Mouse (Mus musculus) hindbrain, postnatal 0 days (tissue): ENCODE data around the gene Gm37240. TPM values are rescaled to one million over a fixed set of nuclear protein-coding genes. Genes with fewer than 3 reads are reported as not detected.

Source experiments
- ATAC-seq: fragments of 200-750 bp; cut with Nextera tagmentation; 2 replicates; pipeline ENCODE4 v1.8.0; 2017; ENCODE audit warnings: mild to moderate bottlenecking, moderate TSS enrichment, moderate library complexity
- DNase-seq: peaks from one replicate; pipeline ENCODE4 v3.0.0-alpha.2; 2015; ENCODE audit warnings: low spot score
- H3K27ac ChIP-seq: fragments of 300-500 bp; sonication (generic); 2 replicates; pipeline ENCODE4 v1.5.1; 2014; ENCODE audit warnings: mild to moderate bottlenecking
- H3K27me3 ChIP-seq: fragments of 300-500 bp; sonication (generic); 2 replicates; pipeline ENCODE4 v1.6.1; 2014; ENCODE audit warnings: low read length, mixed read lengths; ENCODE audit not compliant: insufficient read depth
- H3K36me3 ChIP-seq: fragments of 300-500 bp; sonication (generic); 2 replicates; pipeline ENCODE4 v1.6.1; 2014; ENCODE audit warnings: low read length, mixed read lengths; ENCODE audit not compliant: insufficient read depth
- H3K4me1 ChIP-seq: fragments of 300-500 bp; sonication (generic); 2 replicates; pipeline ENCODE4 v1.6.1; 2014; ENCODE audit warnings: antibody characterized with exemption, low read length, mixed read lengths; ENCODE audit not compliant: insufficient read depth
- H3K4me2 ChIP-seq: fragments of 300-500 bp; sonication (generic); 2 replicates; pipeline ENCODE4 v1.6.1; 2014; ENCODE audit warnings: low read depth, mild to moderate bottlenecking, low read length, moderate library complexity, mixed read lengths
- H3K4me3 ChIP-seq: fragments of 300-500 bp; sonication (generic); 2 replicates; pipeline ENCODE4 v1.5.1; 2014; ENCODE audit warnings: low read length
- H3K9ac ChIP-seq: fragments of 300-500 bp; sonication (generic); replicated peaks from 2 replicates; pipeline ENCODE4 v1.6.1; 2014; ENCODE audit warnings: mild to moderate bottlenecking, low read length, moderate library complexity, mixed read lengths
- H3K9me3 ChIP-seq: fragments of 300-500 bp; sonication (generic); 2 replicates; pipeline ENCODE4 v1.6.1; 2016; ENCODE audit warnings: low read length, mixed read lengths
- CTCF ChIP-seq: IDR thresholded peaks from 2 replicates; pipeline ENCODE4 v1.5.1; 2016; ENCODE audit warnings: antibody characterized with exemption, control low read depth, low read depth
- WGBS: fragments of 180-500 bp; shearing (Covaris S2); extraction: QIAGEN DNeasy Blood & Tissue Kit; methylation state at CpG from one replicate; pipeline ENCODE4 v1.1.7; 2014; 5-methylcytosine and 5-hydroxymethylcytosine counted together
- polyA plus RNA-seq: library from polyadenylated mRNA; unstranded; fragments of >200 nt; fragmentation: Nextera tagmentation; extraction: Ambion mirVana; gene quantifications from 2 replicates; pipeline ENCODE4 v1.2.1, GENCODE M21; 2015
- total RNA-seq: library from RNA; depleted of rRNA; stranded (reverse); fragments of >200 nt; gene quantifications from 2 replicates; pipeline ENCODE4 v1.2.3, GENCODE M21; 2014

Gm37240 gene
- total and polyA plus RNA-seq, 2 experiments from 2014 or later, result 1.5 TPM; not detected in 1

- no peak for DNase-seq
- Histone ChIP-seq H3K36me3 (no peaks in the 10 kb centered on the region), H3K4me2 (no peak overlapping the region), H3K27ac (no peak overlapping the region), H3K27me3 (no peaks in the 10 kb centered on the region), H3K9me3 (no peaks in the 10 kb centered on the region), H3K4me3 (no peak overlapping the region), H3K4me1 (no peaks in the 10 kb centered on the region), H3K9ac (no peak overlapping the region)
- TF ChIP-seq CTCF, result no peak
- no peak for ATAC-seq
- WGBS, result 83% methylated on average over 9 of the region's 9 CpGs
These were observed 1285.3 kb downstream of the Gm37240 start for GRCm38 (mm10) chr3:84601870-84602495.

- WGBS, result 90% methylated on average over 6 of the region's 6 CpGs
- Histone ChIP-seq H3K27me3 (no peaks in the 10 kb centered on the region), H3K9ac (no peak overlapping the region), H3K27ac (no peak overlapping the region), H3K36me3 (no peaks in the 10 kb centered on the region), H3K4me3 (no peak overlapping the region), H3K9me3 (no peaks in the 10 kb centered on the region), H3K4me1 (no peaks in the 10 kb centered on the region), H3K4me2 (no peak overlapping the region)
- no peak for ATAC-seq
- DNase-seq, result no peak
- no peak for TF ChIP-seq CTCF
These were observed 1288.6 kb downstream of the Gm37240 start for GRCm38 (mm10) chr3:84598756-84599155.

- Histone ChIP-seq H3K27me3 (no peaks in the 10 kb centered on the region), H3K9ac (no peak overlapping the region), H3K36me3 (no peaks in the 10 kb centered on the region), H3K27ac (no peak overlapping the region), H3K9me3 (no peaks in the 10 kb centered on the region), H3K4me1 (no peaks in the 10 kb centered on the region), H3K4me2 (no peak overlapping the region), H3K4me3 (no peak overlapping the region)
- WGBS, result 81% methylated on average over 6 of the region's 6 CpGs
- ATAC-seq (no peak), DNase-seq (no peak)
- no peak for TF ChIP-seq CTCF
These were observed 1289.2 kb downstream of the Gm37240 start for GRCm38 (mm10) chr3:84597996-84598734.

GRCm38 (mm10) chr3:84595677-84596234 is 1291.6 kb downstream of the Gm37240 start:
- H3K27me3 ChIP-seq, result no peaks in the 10 kb centered on the region
- H3K9ac ChIP-seq, result no peak overlapping the region
- ATAC-seq, result no peak
- no peak for DNase-seq
- TF ChIP-seq CTCF, result no peak
- peak overlapping the region; percentile 25; the same call in 1 of the 2 replicates for H3K4me3 ChIP-seq
- H3K4me2 ChIP-seq, result peak overlapping the region; percentile 51
- no peaks in the 10 kb centered on the region for H3K9me3 ChIP-seq
- 35% methylated on average over 5 of the region's 5 CpGs for WGBS
- no peaks in the 10 kb centered on the region for H3K4me1 ChIP-seq
- H3K36me3 ChIP-seq, result no peaks in the 10 kb centered on the region
- no peak overlapping the region for H3K27ac ChIP-seq

GRCm38 (mm10) chr3:84594894-84595676 is 1292.2 kb downstream of the Gm37240 start:
- Histone ChIP-seq H3K4me3 (peak overlapping the region; percentile 25), H3K9ac (no peak overlapping the region), H3K4me2 (peak overlapping the region; percentile 51), H3K9me3 (no peaks in the 10 kb centered on the region), H3K4me1 (no peaks in the 10 kb centered on the region), H3K27me3 (no peaks in the 10 kb centered on the region), H3K27ac (no peak overlapping the region), H3K36me3 (no peaks in the 10 kb centered on the region)
- ATAC-seq (no peak), DNase-seq (no peak)
- TF ChIP-seq CTCF, result no peak
- WGBS, result 11% methylated on average over 23 of the region's 23 CpGs

- Histone ChIP-seq H3K36me3 (no peaks in the 10 kb centered on the region), H3K4me3 (no peak within 1 kb of the TSS), H3K4me1 (no peaks in the 10 kb centered on the region), H3K27me3 (no peaks in the 10 kb centered on the region), H3K4me2 (no peak within 1 kb of the TSS), H3K27ac (no peak within 1 kb of the TSS), H3K9me3 (no peaks in the 10 kb centered on the region), H3K9ac (no peak within 1 kb of the TSS)
- TF ChIP-seq CTCF, result no peak
- 93% methylated on average over 2 of the region's 2 CpGs for WGBS
- DNase-seq (no peak), ATAC-seq (no peak)
These were observed 1294.0 kb downstream of the Gm37240 start, which contains the start of gene Tigd4 for GRCm38 (mm10) chr3:84593274-84593673. Gene Tigd4, plus strand, starts transcription at chr3:84593574.
